Mouse (Mus musculus) CD4-positive, CD25-positive, alpha-beta regulatory T cell, adult 9 weeks (primary cell): ENCODE data around the gene Rpl7l1. TPM values are rescaled to one million over a fixed set of nuclear protein-coding genes. Genes with fewer than 3 reads are reported as not detected.

Experiments
- polyA plus RNA-seq: library from polyadenylated mRNA; unstranded; fragments of 100-300 nt; shearing (Covaris generic); gene quantifications from one replicate; pipeline ENCODE4 v1.2.1, GENCODE M21; 2017

Gene Rpl7l1
- 181 TPM for polyA plus RNA-seq

DNA sequence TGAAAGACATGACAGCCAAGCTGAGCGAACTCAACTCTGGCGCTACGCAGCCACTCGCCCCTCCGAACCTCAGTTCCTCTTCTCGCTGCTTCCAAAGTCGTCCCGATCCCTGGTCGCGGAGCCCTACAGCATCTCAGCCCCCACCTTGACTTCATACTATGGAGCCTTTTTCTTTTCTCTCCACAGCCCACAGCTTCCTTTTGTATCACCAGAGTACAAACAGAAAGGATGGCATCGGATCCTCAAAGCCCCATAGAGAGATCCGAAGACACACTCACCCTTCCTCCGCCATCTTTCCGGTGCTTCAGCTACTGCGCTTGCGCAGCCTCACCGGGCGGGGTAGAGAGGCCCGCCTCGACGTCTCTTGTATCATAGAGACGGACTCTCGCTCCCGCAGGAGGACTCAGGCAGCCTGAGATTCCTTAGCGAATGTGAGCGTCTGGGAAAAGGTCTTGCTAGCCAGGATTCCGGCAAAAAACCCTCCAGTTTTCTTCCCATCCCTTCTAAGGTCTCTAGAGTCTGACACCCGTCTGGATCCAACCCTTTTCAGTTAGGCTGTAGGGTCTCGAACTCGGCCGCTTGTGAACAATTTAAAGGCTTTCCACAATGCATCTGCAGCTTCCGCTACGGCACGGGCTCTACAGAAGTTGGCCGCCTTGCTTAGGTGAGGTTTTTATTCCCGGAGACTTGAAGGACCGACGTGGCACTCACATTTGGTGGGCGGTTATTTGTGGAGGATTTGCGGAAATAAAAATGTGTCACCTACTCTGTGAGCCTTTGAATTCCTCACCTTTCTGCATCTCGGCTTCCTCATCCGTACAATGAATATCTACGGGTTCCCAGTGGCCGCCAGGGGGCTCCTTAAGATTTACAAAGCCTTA, at the start of gene Rpl7l1:
Gene Rpl7l1, minus strand, starts transcription at position 332 of the 881 bp plus-strand sequence.

DNA sequence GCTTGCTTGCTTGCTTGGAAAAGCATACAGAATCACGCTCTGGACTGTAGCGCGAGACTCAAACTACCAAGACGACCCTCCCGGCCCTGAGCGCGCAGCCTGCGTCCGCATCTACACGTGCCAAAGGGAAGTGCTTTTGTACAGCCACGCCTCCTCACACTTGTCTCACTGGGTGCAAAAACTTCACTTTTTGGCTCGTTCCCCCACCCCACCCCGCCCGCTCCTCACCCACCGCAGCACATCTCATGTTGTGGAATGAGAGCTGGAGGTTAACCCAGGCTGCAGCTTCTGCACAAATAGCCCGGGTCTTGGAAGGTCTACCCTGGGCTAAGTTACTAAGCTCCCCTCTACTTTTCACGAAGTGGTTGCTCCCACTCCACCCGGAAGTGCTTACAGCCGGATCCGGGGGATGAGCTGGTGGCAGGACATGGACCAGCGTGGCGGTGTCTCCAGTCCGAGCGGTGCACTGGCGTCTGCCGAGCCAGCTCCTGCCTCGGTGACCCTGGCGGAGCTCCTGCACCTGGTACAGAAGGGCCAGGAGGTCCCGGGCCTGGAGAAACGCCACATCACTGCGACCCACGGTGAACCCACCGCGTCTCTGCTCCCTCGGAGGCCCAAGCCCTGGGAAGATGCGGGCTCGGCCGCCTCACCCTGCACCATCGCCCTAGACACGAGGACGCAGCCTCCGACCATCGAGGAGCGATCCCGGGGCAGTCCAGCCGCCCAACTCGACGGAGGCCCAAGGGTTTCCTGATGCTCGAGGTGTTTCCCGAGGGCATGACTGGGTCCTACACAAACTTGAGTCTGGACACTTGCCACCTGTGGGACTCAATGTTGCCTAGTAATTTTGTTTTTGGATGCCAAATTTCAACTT, 9.8 kb downstream of the Rpl7l1 start, which contains the start of gene 2310039H08Rik:
Gene 2310039H08Rik, plus strand, starts transcription at position 232 of the 874 bp plus-strand sequence.

DNA sequence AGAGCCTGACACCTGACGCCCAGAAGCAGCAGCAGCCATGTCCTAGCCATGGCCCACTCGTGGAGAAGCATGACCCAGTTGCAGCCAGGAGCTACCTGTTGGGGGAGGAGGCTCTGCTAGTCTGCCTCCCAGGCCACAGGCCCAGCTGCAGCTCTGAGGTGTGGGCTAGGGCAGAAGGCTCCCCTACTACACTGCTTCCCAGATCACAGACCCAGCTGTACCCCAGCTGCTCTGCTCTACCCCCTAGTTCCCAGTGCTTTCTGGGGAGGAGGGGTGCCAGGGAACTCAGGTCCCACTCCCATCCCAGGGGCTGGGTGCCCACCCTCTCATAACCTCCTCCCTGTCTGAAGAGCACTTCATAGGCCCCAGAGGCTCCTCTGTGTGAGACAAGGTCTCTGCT, 18.9 kb downstream of the Rpl7l1 start, which contains the start of gene Ptcra:
Gene Ptcra, minus strand, starts transcription at position 169 of the 400 bp plus-strand sequence.

DNA sequence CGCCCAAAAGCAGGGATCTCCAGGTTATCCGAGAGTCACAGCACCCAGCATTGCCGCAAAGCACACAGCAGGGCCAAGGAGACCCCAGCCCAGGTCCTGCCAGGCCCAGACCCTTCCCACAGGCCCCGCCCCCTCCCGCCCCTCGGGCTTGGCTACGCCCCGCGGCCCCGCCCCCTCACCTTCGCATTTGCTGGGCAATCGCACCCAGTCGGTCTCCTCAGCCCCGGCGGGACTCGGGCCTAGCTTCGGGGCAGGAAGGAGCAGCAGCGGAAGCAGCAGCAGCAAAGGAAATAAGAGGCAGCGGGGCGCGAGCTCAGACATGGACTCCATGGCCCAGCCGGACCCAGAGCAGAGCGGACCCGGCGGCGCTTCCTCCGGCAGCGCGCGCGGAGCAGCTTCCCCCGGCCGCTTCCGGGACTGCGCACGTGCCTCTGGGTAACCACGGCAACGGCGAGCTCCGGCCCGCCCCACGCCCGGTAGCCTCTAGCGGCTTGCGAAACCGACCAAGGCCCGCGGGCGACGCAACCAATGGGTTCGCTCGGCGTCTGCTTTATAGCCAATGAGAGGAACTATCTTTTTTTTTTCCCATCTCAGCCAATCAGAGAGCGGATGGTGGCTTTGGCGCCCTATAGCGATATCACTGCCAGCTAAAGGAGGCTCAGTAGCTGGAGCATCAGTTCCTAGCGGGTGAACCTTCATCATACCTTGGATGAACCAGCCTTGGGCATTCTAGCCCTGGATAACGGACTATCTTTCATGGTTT, 30.5 kb downstream of the Rpl7l1 start, which contains the start of gene Cnpy3:
Gene Cnpy3, minus strand, starts transcription at position 421 of the 763 bp plus-strand sequence.

DNA sequence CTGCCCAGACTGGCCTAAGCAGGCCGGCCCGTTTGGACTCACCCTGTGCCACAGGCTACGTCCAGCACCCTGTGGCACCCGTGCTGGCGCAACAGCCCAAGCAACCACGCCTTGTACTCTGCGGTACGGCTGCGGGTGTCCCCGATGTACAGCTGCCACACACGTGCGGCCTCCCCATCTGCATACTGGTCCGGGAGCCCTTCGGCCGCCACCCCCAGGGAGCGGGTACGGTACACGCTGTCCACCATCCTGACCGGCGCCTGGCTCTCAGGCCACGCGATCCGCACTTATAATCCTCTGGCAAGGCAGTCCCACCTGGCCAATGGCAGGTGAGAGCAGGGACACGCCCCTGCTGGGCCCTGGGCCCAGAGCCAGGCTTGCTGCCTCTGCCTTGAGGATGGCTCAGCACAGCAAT, 53.6 kb downstream of the Rpl7l1 start, which contains the start of gene Gnmt:
Gene Gnmt, minus strand, starts transcription at position 265 of the 415 bp plus-strand sequence.

Other genes with a start within 250 kb of the Rpl7l1 start
- gene Cul9, start 236.3 kb downstream of the Rpl7l1 start, polyA plus RNA-seq = 10.7 TPM
- gene Srf, start 226.5 kb downstream of the Rpl7l1 start, polyA plus RNA-seq = 2.2 TPM
- gene Ptk7, start 153.2 kb downstream of the Rpl7l1 start, polyA plus RNA-seq = not detected
- gene Klc4, start 136.7 kb downstream of the Rpl7l1 start, polyA plus RNA-seq = 28.2 TPM
- 81.5 TPM for gene Mrpl2, start 136.4 kb downstream of the Rpl7l1 start, polyA plus RNA-seq
- 10.1 TPM for gene Cul7, start 132.3 kb downstream of the Rpl7l1 start, polyA plus RNA-seq
- gene Rrp36, start 108.3 kb downstream of the Rpl7l1 start, polyA plus RNA-seq = 79.3 TPM
- 182 TPM for gene Mea1, start 103.9 kb downstream of the Rpl7l1 start, polyA plus RNA-seq
- 91.9 TPM for gene Klhdc3, start 101.8 kb downstream of the Rpl7l1 start, polyA plus RNA-seq
- gene Ppp2r5d, start 77.6 kb downstream of the Rpl7l1 start, polyA plus RNA-seq = 51.8 TPM
- 2.9 TPM for gene Pex6, start 71.2 kb downstream of the Rpl7l1 start, polyA plus RNA-seq
- gene Gnmt, start 53.5 kb downstream of the Rpl7l1 start, polyA plus RNA-seq = 0.61 TPM
- gene Cnpy3, start 30.5 kb downstream of the Rpl7l1 start, polyA plus RNA-seq = 58.4 TPM
- not detected for gene Ptcra, start 19.0 kb downstream of the Rpl7l1 start, polyA plus RNA-seq
- 38.6 TPM for gene 2310039H08Rik, start 10.0 kb downstream of the Rpl7l1 start, polyA plus RNA-seq
- gene Bicral, start 75.8 kb upstream of the Rpl7l1 start, polyA plus RNA-seq = 16.8 TPM
- gene Tbcc, start 108.0 kb upstream of the Rpl7l1 start, polyA plus RNA-seq = 10.0 TPM
- gene Prph2, start 127.8 kb upstream of the Rpl7l1 start, polyA plus RNA-seq = not detected
- gene Ubr2, start 227.9 kb upstream of the Rpl7l1 start, polyA plus RNA-seq = 16.1 TPM